Mouse (Mus musculus) G1E (cell line): ENCODE measurements around the gene Mfsd2b. TPM values are rescaled to one million over a fixed set of nuclear protein-coding genes. Genes with fewer than 3 reads are reported as not detected.

ENCODE experiments used
- ATAC-seq: 2 replicates; pipeline ENCODE4 v1.8.0; 2016; ENCODE audit warnings: mild to moderate bottlenecking; ENCODE audit not compliant: insufficient number of reproducible peaks, poor library complexity, low FRiP score, severe bottlenecking; ENCODE audit errors: extremely low read depth
- DNase-seq: peaks from one replicate; pipeline ENCODE4 v3.0.0; 2012; ENCODE audit warnings: low spot score
- H3K27me3 ChIP-seq: 2 replicates; pipeline ENCODE4 v1.6.1; 2012; ENCODE audit warnings: mild to moderate bottlenecking, low read length, inconsistent platforms; ENCODE audit not compliant: insufficient read depth
- H3K36me3 ChIP-seq: replicated peaks from 2 replicates; pipeline ENCODE3; 2012; ENCODE audit warnings: mild to moderate bottlenecking, inconsistent platforms
- H3K4me1 ChIP-seq: 2 replicates; pipeline ENCODE4 v1.6.1; 2012; ENCODE audit warnings: low read depth, low read length, inconsistent platforms, mixed read lengths; ENCODE audit not compliant: insufficient read depth
- H3K4me3 ChIP-seq: 2 replicates; pipeline ENCODE4 v1.5.1; 2012; ENCODE audit warnings: low read depth, mild to moderate bottlenecking, inconsistent platforms, low read length, moderate library complexity, mixed read lengths
- H3K9me3 ChIP-seq: replicated peaks from 2 replicates; pipeline ENCODE4 v1.6.1; 2012; ENCODE audit warnings: inconsistent platforms
- CTCF ChIP-seq: IDR thresholded peaks from 2 replicates; pipeline ENCODE4 v1.5.1; 2012; ENCODE audit warnings: low read depth, low read length, inconsistent platforms, mixed read lengths
- GATA1 ChIP-seq: IDR thresholded peaks from 2 replicates; pipeline ENCODE4 v1.6.1; 2012; ENCODE audit warnings: borderline replicate concordance, low read length, inconsistent platforms, mixed read lengths
- GATA2 ChIP-seq: IDR thresholded peaks from 2 replicates; pipeline ENCODE4 v1.6.1; 2012; ENCODE audit warnings: low read depth, low read length, inconsistent platforms, borderline replicate concordance
- POLR2AphosphoS5 ChIP-seq: IDR thresholded peaks from 2 replicates; pipeline ENCODE4 v1.6.1; 2012; ENCODE audit warnings: low read depth, low read length, inconsistent platforms; ENCODE audit not compliant: insufficient replicate concordance
- TAL1 ChIP-seq: conservative IDR thresholded peaks from 2 replicates; pipeline ENCODE4 v1.6.1; 2012; ENCODE audit warnings: low read depth, low read length, inconsistent platforms, mixed read lengths
- polyA plus RNA-seq: library from polyadenylated mRNA; stranded (reverse); fragments of >175 nt; gene quantifications from 2 replicates; pipeline ENCODE4 v1.2.3, GENCODE M21; 2012
- total RNA-seq, 2 experiments: library from RNA; stranded (forward) in 1 of 2; stranded (reverse) in 1 of 2; fragments of 200-1000 nt in 1 of 2; fragments of >200 nt in 1 of 2; fragmentation: Nextera tagmentation in 1 of 2; gene quantifications; 2 replicates each; pipeline ENCODE4 v1.2.3; 2014 to 2017

Mfsd2b gene
- total and polyA plus RNA-seq, 3 experiments = 72.0 to 182 (median 120) TPM

- H3K4me1 ChIP-seq = peaks cover 46% of the 10 kb centered on the region
- ATAC-seq (0 out of 2 replicates have a peak, but pooled peaks have one; percentile 18), DNase-seq (no peak)
- H3K27me3 ChIP-seq = no peaks in the 10 kb centered on the region
- H3K36me3 ChIP-seq = peaks cover 27% of the 10 kb centered on the region
- peak overlapping the region; percentile 75 for H3K4me3 ChIP-seq
- TF ChIP-seq GATA2 (no peak), CTCF (no peak), TAL1 (no peak), GATA1 (no peak), POLR2AphosphoS5 (no peak)
- H3K9me3 ChIP-seq = no peaks in the 10 kb centered on the region
Observed at GRCm38 (mm10) chr12:4843741-4844140, 30.4 kb downstream of the Mfsd2b start.

GRCm38 (mm10) chr12:4842890-4843597 is 31.1 kb downstream of the Mfsd2b start, which contains the start of gene Wdcp:
Gene Wdcp, plus strand, starts transcription at chr12:4843303.
- H3K27me3 ChIP-seq = no peaks in the 10 kb centered on the region
- H3K4me1 ChIP-seq = peaks cover 46% of the 10 kb centered on the region
- peak; percentile 88 for DNase-seq
- H3K4me3 ChIP-seq = peak within 1 kb of the TSS; percentile 82
- H3K36me3 ChIP-seq = peaks cover 22% of the 10 kb centered on the region
- peak; percentile 96 for ATAC-seq
- H3K9me3 ChIP-seq = no peaks in the 10 kb centered on the region
- no peak for TF ChIP-seq GATA2
- TF ChIP-seq GATA1 = no peak
- no peak for TF ChIP-seq POLR2AphosphoS5
- no peak for TF ChIP-seq TAL1
- no peak for TF ChIP-seq CTCF

DNA sequence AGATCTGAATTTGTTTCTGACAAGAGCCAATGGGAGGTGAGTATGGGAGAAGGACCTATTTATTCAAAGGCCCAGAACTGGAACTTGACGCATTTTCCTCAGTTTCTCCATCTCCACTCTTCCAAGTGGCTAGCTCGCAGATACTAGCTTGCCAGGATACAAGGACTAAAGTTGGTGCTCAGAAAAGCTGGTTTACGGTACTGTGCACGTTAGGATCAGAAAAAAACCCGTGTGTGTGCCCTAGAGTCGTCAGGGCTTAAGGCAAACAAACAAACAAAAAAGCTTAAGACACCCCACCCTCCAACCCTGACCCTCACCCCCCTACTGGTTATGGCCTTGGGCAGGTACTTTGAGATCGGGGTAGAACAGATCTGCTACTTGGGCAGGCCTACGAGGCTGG is 31.7 kb downstream of the Mfsd2b start:
- ATAC-seq (no peak), DNase-seq (no peak)
- peaks cover 26% of the 10 kb centered on the region for H3K36me3 ChIP-seq
- no peaks in the 10 kb centered on the region for H3K27me3 ChIP-seq
- H3K9me3 ChIP-seq = no peaks in the 10 kb centered on the region
- peaks cover 46% of the 10 kb centered on the region for H3K4me1 ChIP-seq
- TF ChIP-seq POLR2AphosphoS5 (no peak), TAL1 (no peak), GATA2 (no peak), GATA1 (no peak), CTCF (no peak)
- 0 out of 2 replicates have a peak overlapping the region, but pooled peaks have one; percentile 82 for H3K4me3 ChIP-seq

GRCm38 (mm10) chr12:4841392-4841887 is 32.7 kb downstream of the Mfsd2b start, which contains the start of gene Fkbp1b:
Gene Fkbp1b, minus strand, starts transcription at chr12:4841591.
- peaks cover 28% of the 10 kb centered on the region for H3K36me3 ChIP-seq

GRCm38 (mm10) chr12:4840741-4841140 is 33.4 kb downstream of the Mfsd2b start:
- peaks cover 23% of the 10 kb centered on the region for H3K36me3 ChIP-seq
- H3K4me3 ChIP-seq = peak overlapping the region; percentile 82
- TF ChIP-seq GATA2 = no peak
- TF ChIP-seq CTCF = no peak
- no peak for TF ChIP-seq GATA1
- TF ChIP-seq POLR2AphosphoS5 = no peak
- TF ChIP-seq TAL1 = no peak
- peaks cover 44% of the 10 kb centered on the region for H3K4me1 ChIP-seq
- H3K9me3 ChIP-seq = no peaks in the 10 kb centered on the region
- ATAC-seq = no peak
- DNase-seq = no peak
- no peaks in the 10 kb centered on the region for H3K27me3 ChIP-seq

More at GRCm38 (mm10) chr12:4841392-4841887, 32.7 kb downstream of the Mfsd2b start, which contains the start of gene Fkbp1b:
- Histone ChIP-seq H3K4me1 (peaks cover 44% of the 10 kb centered on the region), H3K4me3 (peak within 1 kb of the TSS; percentile 82), H3K9me3 (no peaks in the 10 kb centered on the region), H3K27me3 (no peaks in the 10 kb centered on the region)
- DNase-seq = peak; percentile 84
- peak; percentile 30; the same call in 1 of the 2 replicates for ATAC-seq
- TF ChIP-seq CTCF (no peak), TAL1 (no peak), POLR2AphosphoS5 (no peak), GATA2 (no peak), GATA1 (no peak)

GRCm38 (mm10) chr12:4840010-4840409 is 34.1 kb downstream of the Mfsd2b start:
- Histone ChIP-seq H3K36me3 (peaks cover 21% of the 10 kb centered on the region), H3K4me1 (peaks cover 44% of the 10 kb centered on the region), H3K9me3 (no peaks in the 10 kb centered on the region), H3K27me3 (no peaks in the 10 kb centered on the region), H3K4me3 (peak overlapping the region; percentile 82; the same call in 1 of the 2 replicates)
- TF ChIP-seq POLR2AphosphoS5 = no peak
- TF ChIP-seq TAL1 = no peak
- TF ChIP-seq GATA1 = no peak
- TF ChIP-seq GATA2 = no peak
- no peak for TF ChIP-seq CTCF
- DNase-seq (peak; percentile 54), ATAC-seq (no peak; the same call in 1 of the 2 replicates)
